Mouse (Mus musculus) CD4-positive helper T cell, adult 2 months (primary cell): Measurements from ENCODE around the gene Hif1an.

Source experiments
- DNase-seq: peaks from one replicate; pipeline ENCODE4 v3.0.0-alpha.2; 2012; ENCODE audit warnings: low read depth, missing footprints, low spot score

The Hif1an gene

GRCm38 (mm10) chr19:44564006-44564405 is 1.4 kb downstream of the Hif1an start:
- DNase-seq, result no peak

- DNase-seq, result no peak
Observed at GRCm38 (mm10) chr19:44567763-44568162, 5.1 kb downstream of the Hif1an start.

- DNase-seq, result no peak
Observed at GRCm38 (mm10) chr19:44576275-44576674, 13.6 kb downstream of the Hif1an start.

GRCm38 (mm10) chr19:44578038-44578437 is 15.4 kb downstream of the Hif1an start:
- DNase-seq, result peak; percentile 40

GRCm38 (mm10) chr19:44582103-44582502 is 19.5 kb downstream of the Hif1an start:
- DNase-seq, result no peak

GRCm38 (mm10) chr19:44582638-44583309 is 20.1 kb downstream of the Hif1an start:
- peak; percentile 86 for DNase-seq

- DNase-seq, result no peak
Observed at GRCm38 (mm10) chr19:44588036-44588435, 25.4 kb downstream of the Hif1an start.

- DNase-seq, result no peak
Observed at GRCm38 (mm10) chr19:44589591-44590223, 27.1 kb downstream of the Hif1an start.

- DNase-seq, result no peak
Observed at GRCm38 (mm10) chr19:44590992-44591391, 28.3 kb downstream of the Hif1an start.

- no peak for DNase-seq
Observed at GRCm38 (mm10) chr19:44591638-44592037, 29.0 kb downstream of the Hif1an start.

- DNase-seq, result no peak
Observed at GRCm38 (mm10) chr19:44594180-44594579, 31.5 kb downstream of the Hif1an start.

- DNase-seq, result no peak
Observed at GRCm38 (mm10) chr19:44618166-44618565, 55.5 kb downstream of the Hif1an start.
